In genomic region chr10:77626591-77626990, GRCm38 (mm10) we compare ENCODE assay signal across 20 mouse cellular contexts. TPM values are rescaled to one million over a fixed set of nuclear protein-coding genes. Genes with fewer than 3 reads are reported as not detected.
DNase-seq lines count a peak whose midpoint lies in the region; ATAC-seq and TF ChIP-seq lines count a peak whose summit lies in the region.
"Had no signal": no experiment of that assay in that cellular context is flagged by ENCODE, and none has a peak within 500 bp of the region (broad histone marks: within the 10 kb centered on the region; RNA-seq: fewer than 3 reads in every experiment).

No protein-coding gene starts in this region.

- H3K4me3 ChIP-seq in kidney, adult 2 months (ENCODE audit: insufficient read depth, low read depth, low read length): no peak overlapping the region
- H3K4me3 ChIP-seq in neural tube, embryonic 13.5 days: no peak overlapping the region
- no peak overlapping the region for H3K4me3 ChIP-seq in neural tube, embryonic 15.5 days (replicated peaks)
- H3K4me3 ChIP-seq in liver, embryonic 16.5 days (ENCODE audit: low read depth, low read length): no peak overlapping the region
- no peak overlapping the region for H3K4me3 ChIP-seq in small intestine, adult 2 months (ENCODE audit: low read depth, low read length)
- H3K4me3 ChIP-seq in left cerebral cortex, adult 2 months: no peak overlapping the region
- H3K4me3 ChIP-seq: embryonic facial prominence, embryonic 13.5 days; heart, embryonic 12.5 days had no signal

- H3K36me3 ChIP-seq in kidney, adult 2 months (ENCODE audit: control insufficient read depth, insufficient read depth, low read length): no peaks in the 10 kb centered on the region
- H3K36me3 ChIP-seq in neural tube, embryonic 13.5 days: peaks cover 7% of the 10 kb centered on the region
- H3K36me3 ChIP-seq in neural tube, embryonic 15.5 days: no peaks in the 10 kb centered on the region
- H3K36me3 ChIP-seq in liver, embryonic 16.5 days (ENCODE audit: control insufficient read depth, insufficient read depth): peaks cover 5% of the 10 kb centered on the region
- H3K36me3 ChIP-seq in small intestine, adult 2 months (ENCODE audit: control insufficient read depth, insufficient read depth, low read length): peaks cover 6% of the 10 kb centered on the region

- ATAC-seq in neural tube, embryonic 13.5 days (ENCODE audit: low read depth): no peak
- ATAC-seq in neural tube, embryonic 15.5 days (ENCODE audit: low FRiP score): no peak
- ATAC-seq in liver, embryonic 16.5 days (ENCODE audit: low read depth): no peak
- ATAC-seq: hindbrain, postnatal 0 days had no signal

- no peaks in the 10 kb centered on the region for H3K27me3 ChIP-seq in kidney, adult 2 months (replicated peaks; ENCODE audit: control insufficient read depth, insufficient read depth, low read length)
- no peaks in the 10 kb centered on the region for H3K27me3 ChIP-seq in neural tube, embryonic 13.5 days
- no peaks in the 10 kb centered on the region for H3K27me3 ChIP-seq in neural tube, embryonic 15.5 days (replicated peaks)
- no peaks in the 10 kb centered on the region for H3K27me3 ChIP-seq in liver, embryonic 16.5 days (ENCODE audit: control insufficient read depth, insufficient read depth, low read depth, low read length)
- H3K27me3 ChIP-seq in small intestine, adult 2 months (ENCODE audit: control insufficient read depth, insufficient read depth, low read length): no peaks in the 10 kb centered on the region
- H3K27me3 ChIP-seq: embryonic facial prominence, embryonic 13.5 days; heart, embryonic 12.5 days had no signal

- no peaks in the 10 kb centered on the region for H3K9me3 ChIP-seq in neural tube, embryonic 13.5 days
- no peaks in the 10 kb centered on the region for H3K9me3 ChIP-seq in neural tube, embryonic 15.5 days (replicated peaks)
- no peaks in the 10 kb centered on the region for H3K9me3 ChIP-seq in liver, embryonic 16.5 days (replicated peaks; ENCODE audit: control insufficient read depth, low read length)
- H3K9me3 ChIP-seq: embryonic facial prominence, embryonic 13.5 days; G1E; heart, embryonic 12.5 days had no signal

- peak; percentile 33 for DNase-seq in kidney, adult 2 months
- no peak for DNase-seq in kidney, postnatal 25 days
- DNase-seq in left cerebral cortex, adult 2 months (ENCODE audit: extremely low spot score in 1 of 2, low spot score in 2 of 2): no peak
- DNase-seq in thymus, postnatal 36 days: no peak
- DNase-seq: adrenal gland, postnatal 25 days; kidney, adult 8-10 months had no signal

- H3K9ac ChIP-seq in neural tube, embryonic 13.5 days: peak overlapping the region; percentile 26; the same call in 1 of the 2 replicates
- no peak overlapping the region for H3K9ac ChIP-seq in neural tube, embryonic 15.5 days (replicated peaks)
- no peak overlapping the region for H3K9ac ChIP-seq in liver, embryonic 16.5 days (ENCODE audit: low read depth, low read length)
- H3K9ac ChIP-seq: embryonic facial prominence, embryonic 13.5 days; heart, embryonic 12.5 days; liver, embryonic 14.5 days had no signal

- 0 out of 2 replicates have a peak overlapping the region, but pooled peaks have one; percentile 32 for H3K27ac ChIP-seq in kidney, adult 2 months (ENCODE audit: insufficient read depth, low read depth, low read length)
- no peak overlapping the region for H3K27ac ChIP-seq in neural tube, embryonic 13.5 days (replicated peaks)
- H3K27ac ChIP-seq in neural tube, embryonic 15.5 days (replicated peaks): no peak overlapping the region
- peak overlapping the region; percentile 35 for H3K27ac ChIP-seq in liver, embryonic 16.5 days (ENCODE audit: low read length)
- H3K27ac ChIP-seq in small intestine, adult 2 months (ENCODE audit: insufficient read depth, low read depth, low read length): 0 out of 2 replicates have a peak overlapping the region, but pooled peaks have one; percentile 39
- no peak overlapping the region for H3K27ac ChIP-seq in left cerebral cortex, adult 2 months
- H3K27ac ChIP-seq: embryonic facial prominence, embryonic 13.5 days; hindbrain, postnatal 0 days; liver, embryonic 14.5 days had no signal

- TF ChIP-seq CTCF in kidney, adult 2 months (conservative IDR thresholded peaks at IDR 0.05; ENCODE audit: insufficient read depth, insufficient read length, low read depth, low read length): no peak
- TF ChIP-seq CTCF in small intestine, adult 2 months (IDR thresholded peaks at IDR 0.05; ENCODE audit: extremely low read depth, insufficient read length, insufficient replicate concordance, low read depth, low read length): no peak
- no peak for TF ChIP-seq CTCF in left cerebral cortex, adult 2 months (IDR thresholded peaks at IDR 0.05)

- intact Hi-C loops in left cerebral cortex, adult 2 months (cut with DNase I): loop anchor here (2.0 to 10.0 kb wide), 4 partner anchors 252 to 378 kb away; partner anchors contain the start of genes 1810043G02Rik and Trpm2

- WGBS in kidney, adult 2 months: 21% methylated on average over 7 of the region's 7 CpGs
- WGBS in neural tube, embryonic 13.5 days: 78% methylated on average over 7 of the region's 7 CpGs
- WGBS in neural tube, embryonic 15.5 days: 74% methylated on average over 7 of the region's 7 CpGs
- 31% methylated on average over 7 of the region's 7 CpGs for WGBS in liver, embryonic 16.5 days (ENCODE audit: insufficient replicate concordance)
- 45% methylated on average over 7 of the region's 7 CpGs for WGBS in small intestine, adult 2 months

- TF ChIP-seq POLR2A in kidney, adult 2 months (IDR thresholded peaks at IDR 0.05; ENCODE audit: low read depth, low read length): no peak
- TF ChIP-seq POLR2A in small intestine, adult 2 months (IDR thresholded peaks at IDR 0.05; ENCODE audit: low read depth, low read length): no peak

- H3K4me1 ChIP-seq in kidney, adult 2 months (ENCODE audit: control insufficient read depth, insufficient read depth, low read length): peaks cover 31% of the 10 kb centered on the region
- H3K4me1 ChIP-seq in neural tube, embryonic 13.5 days (replicated peaks): peaks cover 61% of the 10 kb centered on the region
- H3K4me1 ChIP-seq in neural tube, embryonic 15.5 days: peaks cover 48% of the 10 kb centered on the region
- peaks cover 34% of the 10 kb centered on the region for H3K4me1 ChIP-seq in liver, embryonic 16.5 days (ENCODE audit: control insufficient read depth, low read depth, low read length)
- peaks cover 22% of the 10 kb centered on the region; the same call in 1 of the 2 replicates for H3K4me1 ChIP-seq in small intestine, adult 2 months (ENCODE audit: control insufficient read depth, insufficient read depth, insufficient read length, low read length)

- H3K4me2 ChIP-seq in neural tube, embryonic 13.5 days: no peak overlapping the region
- no peak overlapping the region for H3K4me2 ChIP-seq in neural tube, embryonic 15.5 days
- H3K4me2 ChIP-seq in liver, embryonic 16.5 days (ENCODE audit: low read depth, low read length): no peak overlapping the region
- H3K4me2 ChIP-seq: embryonic facial prominence, embryonic 13.5 days; heart, embryonic 12.5 days; midbrain, embryonic 11.5 days had no signal

RNA-seq across cellular contexts. Expression of gene Ube2g2, which starts 4.5 kb away (rescaled TPM):
- 29.9 and 33.8 TPM in 2 replicates for polyA plus RNA-seq in kidney, adult 2 months (2012; rRNA removed)
- polyA plus RNA-seq in neural tube, embryonic 13.5 days (2015; fragmentation: Nextera tagmentation; extraction: Ambion mirVana): 86.8 and 87.9 TPM in 2 replicates
- 77.1 and 79.6 TPM in 2 replicates for polyA plus RNA-seq in neural tube, embryonic 15.5 days (2015; fragmentation: Nextera tagmentation; extraction: Ambion mirVana)
- polyA plus RNA-seq in liver, embryonic 16.5 days (2015; fragmentation: Nextera tagmentation; extraction: Ambion mirVana): 43.7 and 46.3 TPM in 2 replicates
- 16.5 and 20.9 TPM in 2 replicates for polyA plus RNA-seq in small intestine, adult 2 months (2012; rRNA removed)
- total RNA-seq in left cerebral cortex, adult 2 months (2021): 10 to 100 TPM; 47.4 to 48.0 TPM

RNA-seq across cellular contexts. Expression of gene Gm49325, which starts 20.6 kb away (rescaled TPM):
- polyA plus RNA-seq in kidney, adult 2 months (2012; rRNA removed): not detected in 2 replicates
- 2.0 and 8.6 TPM in 2 replicates for polyA plus RNA-seq in neural tube, embryonic 13.5 days (2015; fragmentation: Nextera tagmentation; extraction: Ambion mirVana)
- 1.4 and 2.4 TPM in 2 replicates for polyA plus RNA-seq in neural tube, embryonic 15.5 days (2015; fragmentation: Nextera tagmentation; extraction: Ambion mirVana)
- 0.61 TPM in 1 of 2 replicates, not detected in the other for polyA plus RNA-seq in liver, embryonic 16.5 days (2015; fragmentation: Nextera tagmentation; extraction: Ambion mirVana)
- polyA plus RNA-seq in small intestine, adult 2 months (2012; rRNA removed): not detected in 2 replicates
- total RNA-seq in left cerebral cortex, adult 2 months (2021): 1 to 10 TPM; 2.0 to 5.3 TPM
- total RNA-seq: G1E; hindbrain, postnatal 0 days had no signal
- polyA plus RNA-seq: cortical plate, adult 2 months; G1E; heart, embryonic 12.5 days; midbrain, embryonic 11.5 days; stomach, embryonic 14.5 days had no signal

RNA-seq across cellular contexts. Expression of gene Sumo3, which starts 20.7 kb away (rescaled TPM):
- 241 and 269 TPM in 2 replicates for polyA plus RNA-seq in kidney, adult 2 months (2012; rRNA removed)
- 248 and 252 TPM in 2 replicates for polyA plus RNA-seq in neural tube, embryonic 13.5 days (2015; fragmentation: Nextera tagmentation; extraction: Ambion mirVana)
- 275 and 286 TPM in 2 replicates for polyA plus RNA-seq in neural tube, embryonic 15.5 days (2015; fragmentation: Nextera tagmentation; extraction: Ambion mirVana)
- polyA plus RNA-seq in liver, embryonic 16.5 days (2015; fragmentation: Nextera tagmentation; extraction: Ambion mirVana): 82.3 and 92.2 TPM in 2 replicates
- polyA plus RNA-seq in small intestine, adult 2 months (2012; rRNA removed): 129 and 254 TPM in 2 replicates
- total RNA-seq in left cerebral cortex, adult 2 months (2021): 100 to 1,000 TPM; 142 to 156 TPM

RNA-seq across cellular contexts. Expression of gene Pttg1ip, which starts 45.1 kb away (rescaled TPM):
- 321 and 342 TPM in 2 replicates for polyA plus RNA-seq in kidney, adult 2 months (2012; rRNA removed)
- polyA plus RNA-seq in neural tube, embryonic 13.5 days (2015; fragmentation: Nextera tagmentation; extraction: Ambion mirVana): 78.9 and 79.7 TPM in 2 replicates
- 73.9 and 91.7 TPM in 2 replicates for polyA plus RNA-seq in neural tube, embryonic 15.5 days (2015; fragmentation: Nextera tagmentation; extraction: Ambion mirVana)
- 87.3 and 94.5 TPM in 2 replicates for polyA plus RNA-seq in liver, embryonic 16.5 days (2015; fragmentation: Nextera tagmentation; extraction: Ambion mirVana)
- polyA plus RNA-seq in small intestine, adult 2 months (2012; rRNA removed): 82.9 and 176 TPM in 2 replicates
- total RNA-seq in left cerebral cortex, adult 2 months (2021): 10 to 100 TPM; 71.6 to 77.6 TPM

RNA-seq across cellular contexts. Expression of gene Tspear, which starts 59.8 kb away (rescaled TPM):
- 0.86 and 1.2 TPM in 2 replicates for polyA plus RNA-seq in kidney, adult 2 months (2012; rRNA removed)
- polyA plus RNA-seq in neural tube, embryonic 13.5 days (2015; fragmentation: Nextera tagmentation; extraction: Ambion mirVana): 0.48 and 2.0 TPM in 2 replicates
- polyA plus RNA-seq in neural tube, embryonic 15.5 days (2015; fragmentation: Nextera tagmentation; extraction: Ambion mirVana): 1.6 and 1.9 TPM in 2 replicates
- polyA plus RNA-seq in liver, embryonic 16.5 days (2015; fragmentation: Nextera tagmentation; extraction: Ambion mirVana): 0.05 TPM in 1 of 2 replicates, not detected in the other
- 0.11 and 0.33 TPM in 2 replicates for polyA plus RNA-seq in small intestine, adult 2 months (2012; rRNA removed)
- total RNA-seq in left cerebral cortex, adult 2 months (2021): under 1 TPM; 0.18 to 0.21 TPM
- total RNA-seq: G1E; gastrocnemius, postnatal 25 days; heart, postnatal 36 days had no signal
- polyA plus RNA-seq: G1E; heart, embryonic 12.5 days had no signal

Comparison
In these comparisons a context has a peak if more than half of its experiments do, and no peak if none do; other contexts are left out.
1. H3K27ac ChIP-seq: peak in kidney, adult 2 months (single experiment), liver, embryonic 16.5 days (single experiment) and small intestine, adult 2 months (single experiment); none in neural tube, embryonic 13.5 days (single experiment), neural tube, embryonic 15.5 days (single experiment) and left cerebral cortex, adult 2 months (single experiment).